Comparison of ENCODE assay signal across 13 mouse cellular contexts in the genomic region with DNA sequence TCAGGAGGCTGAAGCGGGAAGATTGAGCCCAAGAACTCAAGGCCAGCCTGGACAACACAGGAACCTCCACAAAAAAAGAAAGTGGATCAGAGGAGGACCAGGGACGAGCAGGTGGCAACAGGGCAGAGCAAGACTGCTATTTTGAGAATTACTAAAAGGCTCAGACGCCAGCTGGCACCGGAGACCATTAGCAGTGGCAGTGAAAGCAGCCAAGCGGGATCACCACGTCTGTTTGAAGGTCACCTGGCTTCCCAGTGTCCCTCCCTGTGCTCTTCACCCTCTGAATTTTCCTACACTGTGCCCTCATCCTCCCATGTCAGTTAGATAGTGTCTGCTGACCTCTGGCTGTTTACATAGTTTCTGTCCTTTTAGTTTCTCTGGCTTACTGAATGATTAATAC. TPM values are rescaled to one million over a fixed set of nuclear protein-coding genes. Genes with fewer than 3 reads are reported as not detected.
DNase-seq lines count a peak whose midpoint lies in the region; ATAC-seq and TF ChIP-seq lines count a peak whose summit lies in the region.
"Had no signal": no experiment of that assay in that cellular context is flagged by ENCODE, and none has a peak within 500 bp of the region (broad histone marks: within the 10 kb centered on the region; RNA-seq: fewer than 3 reads in every experiment).

No protein-coding gene starts in this region.

- no peak for TF ChIP-seq POLR2A in lung, adult 2 months (IDR thresholded peaks at IDR 0.05; ENCODE audit: borderline replicate concordance, extremely low read depth, low read depth, low read length)

- H3K4me2 ChIP-seq in forebrain, embryonic 15.5 days (replicated peaks) = no peak overlapping the region
- H3K4me2 ChIP-seq in forebrain, embryonic 16.5 days (ENCODE audit: low read length) = no peak overlapping the region
- no peak overlapping the region for H3K4me2 ChIP-seq in midbrain, embryonic 12.5 days (replicated peaks)
- H3K4me2 ChIP-seq in midbrain, embryonic 11.5 days = no peak overlapping the region
- H3K4me2 ChIP-seq: heart, embryonic 13.5 days; intestine, embryonic 15.5 days; lung, embryonic 15.5 days had no signal

- H3K36me3 ChIP-seq in forebrain, embryonic 15.5 days = no peaks in the 10 kb centered on the region
- no peaks in the 10 kb centered on the region for H3K36me3 ChIP-seq in forebrain, embryonic 16.5 days (ENCODE audit: control insufficient read depth, insufficient read depth)
- no peaks in the 10 kb centered on the region for H3K36me3 ChIP-seq in midbrain, embryonic 12.5 days
- no peaks in the 10 kb centered on the region for H3K36me3 ChIP-seq in midbrain, embryonic 11.5 days (ENCODE audit: control insufficient read depth, insufficient read depth, low read length)
- H3K36me3 ChIP-seq: heart, embryonic 13.5 days; intestine, embryonic 15.5 days; lung, embryonic 15.5 days had no signal

- H3K4me3 ChIP-seq in forebrain, embryonic 15.5 days = no peak overlapping the region
- no peak overlapping the region for H3K4me3 ChIP-seq in forebrain, embryonic 16.5 days (replicated peaks; ENCODE audit: low read length)
- H3K4me3 ChIP-seq in midbrain, embryonic 12.5 days = no peak overlapping the region
- no peak overlapping the region for H3K4me3 ChIP-seq in midbrain, embryonic 11.5 days (ENCODE audit: low read depth, low read length)
- H3K4me3 ChIP-seq in lung, adult 2 months (replicated peaks; ENCODE audit: extremely low read depth, low read depth, low read length) = no peak overlapping the region
- H3K4me3 ChIP-seq: heart, embryonic 13.5 days; intestine, embryonic 15.5 days; lung, embryonic 15.5 days had no signal

- no peak for ATAC-seq in forebrain, embryonic 15.5 days (replicated peaks)
- ATAC-seq in forebrain, embryonic 16.5 days = no peak
- no peak for ATAC-seq in midbrain, embryonic 12.5 days (ENCODE audit: low FRiP score, low read depth)
- no peak for ATAC-seq in midbrain, embryonic 11.5 days (ENCODE audit: low FRiP score)
- ATAC-seq: intestine, embryonic 15.5 days; Patski had no signal

- DNase-seq in midbrain, embryonic 11.5 days (ENCODE audit: low spot score, missing footprints) = no peak
- DNase-seq in gastrocnemius, adult 8-10 months (ENCODE audit: low spot score in 2 of 2) = peak; percentile 70 to 85
- DNase-seq in right cerebral cortex, adult 2 months (ENCODE audit: low spot score in 2 of 2) = no peak
- no peak for DNase-seq in yolk sac, embryonic 10.5 days (ENCODE audit: low spot score)
- no peak for DNase-seq in lung, adult 2 months

- TF ChIP-seq CTCF in lung, adult 2 months (IDR thresholded peaks at IDR 0.05; ENCODE audit: insufficient read depth, low read length) = no peak

- peaks cover 19% of the 10 kb centered on the region for H3K4me1 ChIP-seq in forebrain, embryonic 15.5 days
- peaks cover 17% of the 10 kb centered on the region for H3K4me1 ChIP-seq in forebrain, embryonic 16.5 days (replicated peaks; ENCODE audit: control insufficient read depth, insufficient read depth, low read length)
- peaks cover 18% of the 10 kb centered on the region for H3K4me1 ChIP-seq in midbrain, embryonic 12.5 days
- peaks cover 3% of the 10 kb centered on the region; the same call in 1 of the 2 replicates for H3K4me1 ChIP-seq in midbrain, embryonic 11.5 days (ENCODE audit: control insufficient read depth, insufficient read depth, low read length)
- H3K4me1 ChIP-seq in lung, adult 2 months (ENCODE audit: control insufficient read depth, insufficient read depth, low read length) = no peaks in the 10 kb centered on the region

- no peak overlapping the region for H3K9ac ChIP-seq in forebrain, embryonic 15.5 days (replicated peaks)
- H3K9ac ChIP-seq in forebrain, embryonic 16.5 days (replicated peaks; ENCODE audit: low read depth, low read length) = no peak overlapping the region
- H3K9ac ChIP-seq in midbrain, embryonic 12.5 days (replicated peaks) = no peak overlapping the region
- no peak overlapping the region for H3K9ac ChIP-seq in midbrain, embryonic 11.5 days (ENCODE audit: low read length)
- H3K9ac ChIP-seq: heart, embryonic 13.5 days; intestine, embryonic 15.5 days; lung, embryonic 15.5 days had no signal

- no peaks in the 10 kb centered on the region for H3K9me3 ChIP-seq in forebrain, embryonic 15.5 days
- no peaks in the 10 kb centered on the region for H3K9me3 ChIP-seq in forebrain, embryonic 16.5 days (ENCODE audit: control insufficient read depth, low read length)
- H3K9me3 ChIP-seq in midbrain, embryonic 12.5 days = 0 out of 2 replicates have a peak, but pooled peaks cover 5% of the 10 kb centered on the region
- no peaks in the 10 kb centered on the region for H3K9me3 ChIP-seq in midbrain, embryonic 11.5 days (ENCODE audit: control insufficient read depth, low read length)
- H3K9me3 ChIP-seq: heart, embryonic 13.5 days; intestine, embryonic 15.5 days; lung, embryonic 15.5 days had no signal

- 57% methylated on average over 6 of the region's 6 CpGs for WGBS in forebrain, embryonic 15.5 days
- WGBS in forebrain, embryonic 16.5 days = 54% methylated on average over 6 of the region's 6 CpGs
- 78% methylated on average over 6 of the region's 6 CpGs for WGBS in midbrain, embryonic 12.5 days
- 85% methylated on average over 6 of the region's 6 CpGs for WGBS in midbrain, embryonic 11.5 days
- WGBS in lung, adult 2 months = 61% methylated on average over 6 of the region's 6 CpGs

- H3K27me3 ChIP-seq in forebrain, embryonic 15.5 days = no peaks in the 10 kb centered on the region
- no peaks in the 10 kb centered on the region for H3K27me3 ChIP-seq in forebrain, embryonic 16.5 days (replicated peaks; ENCODE audit: control insufficient read depth, insufficient read depth, low read length)
- H3K27me3 ChIP-seq in midbrain, embryonic 12.5 days = peaks cover 4% of the 10 kb centered on the region; the same call in 1 of the 2 replicates
- no peaks in the 10 kb centered on the region for H3K27me3 ChIP-seq in midbrain, embryonic 11.5 days (ENCODE audit: control insufficient read depth, insufficient read depth, low read length)
- H3K27me3 ChIP-seq: intestine, embryonic 15.5 days; lung, embryonic 15.5 days had no signal

- 0 out of 2 replicates have a peak overlapping the region, but pooled peaks have one; percentile 82 for H3K27ac ChIP-seq in forebrain, embryonic 15.5 days (replicated peaks)
- H3K27ac ChIP-seq in forebrain, embryonic 16.5 days (ENCODE audit: low read length) = no peak overlapping the region
- peak overlapping the region; percentile 25; the same call in 1 of the 2 replicates for H3K27ac ChIP-seq in midbrain, embryonic 12.5 days (replicated peaks)
- H3K27ac ChIP-seq in midbrain, embryonic 11.5 days (ENCODE audit: low read depth, low read length) = no peak overlapping the region
- H3K27ac ChIP-seq: heart, embryonic 13.5 days; intestine, embryonic 15.5 days; lung, embryonic 15.5 days had no signal

RNA-seq across cellular contexts. Expression of a gene that starts 1.3 kb away (rescaled TPM):
- polyA plus RNA-seq in forebrain, embryonic 15.5 days (2015; fragmentation: Nextera tagmentation; extraction: Ambion mirVana) = 7.8 TPM in 2 replicates
- 8.5 and 9.7 TPM in 2 replicates for polyA plus RNA-seq in forebrain, embryonic 16.5 days (2015; fragmentation: Nextera tagmentation; extraction: Ambion mirVana)
- polyA plus RNA-seq in midbrain, embryonic 12.5 days (2016; fragmentation: Nextera tagmentation; extraction: Ambion mirVana) = 9.1 and 10.4 TPM in 2 replicates
- 9.8 and 10.3 TPM in 2 replicates for polyA plus RNA-seq in midbrain, embryonic 11.5 days (2014; fragmentation: Nextera tagmentation; extraction: Ambion mirVana)
- 10 to 100 TPM in 1 of 4 experiments, 1 to 10 TPM in 3; 6.4 to 12.9 (median 8.6) TPM for total RNA-seq in gastrocnemius, adult 8-10 months (2022)
- 1.3 and 1.5 TPM in 2 replicates for polyA plus RNA-seq in lung, adult 2 months (2012; rRNA removed)
- polyA plus RNA-seq: C2C12 had no signal

RNA-seq across cellular contexts. Expression of a gene that starts 11.2 kb away (rescaled TPM):
- 0.27 and 0.32 TPM in 2 replicates for polyA plus RNA-seq in forebrain, embryonic 15.5 days (2015; fragmentation: Nextera tagmentation; extraction: Ambion mirVana)
- 0.16 and 0.24 TPM in 2 replicates for polyA plus RNA-seq in forebrain, embryonic 16.5 days (2015; fragmentation: Nextera tagmentation; extraction: Ambion mirVana)
- 0.21 and 0.23 TPM in 2 replicates for polyA plus RNA-seq in midbrain, embryonic 12.5 days (2016; fragmentation: Nextera tagmentation; extraction: Ambion mirVana)
- 0.14 and 0.19 TPM in 2 replicates for polyA plus RNA-seq in midbrain, embryonic 11.5 days (2014; fragmentation: Nextera tagmentation; extraction: Ambion mirVana)
- under 1 TPM in 1 of 4 experiments, not detected in 3; 0.11 TPM for total RNA-seq in gastrocnemius, adult 8-10 months (2022)
- 0.57 and 1.1 TPM in 2 replicates for polyA plus RNA-seq in lung, adult 2 months (2012; rRNA removed)
- polyA plus RNA-seq: C2C12, Patski had no signal

RNA-seq across cellular contexts. Expression of a gene that starts 52.7 kb away (rescaled TPM):
- polyA plus RNA-seq in forebrain, embryonic 15.5 days (2015; fragmentation: Nextera tagmentation; extraction: Ambion mirVana) = 79.1 and 85.4 TPM in 2 replicates
- 69.3 and 78.2 TPM in 2 replicates for polyA plus RNA-seq in forebrain, embryonic 16.5 days (2015; fragmentation: Nextera tagmentation; extraction: Ambion mirVana)
- 86.3 and 91.5 TPM in 2 replicates for polyA plus RNA-seq in midbrain, embryonic 12.5 days (2016; fragmentation: Nextera tagmentation; extraction: Ambion mirVana)
- 99.6 and 111 TPM in 2 replicates for polyA plus RNA-seq in midbrain, embryonic 11.5 days (2014; fragmentation: Nextera tagmentation; extraction: Ambion mirVana)
- total RNA-seq in gastrocnemius, adult 8-10 months (2022) = 10 to 100 TPM; 42.7 to 51.0 (median 47.7) TPM
- polyA plus RNA-seq in lung, adult 2 months (2012; rRNA removed) = 29.2 and 41.4 TPM in 2 replicates

Comparison
In these comparisons a context has a peak if more than half of its experiments do, and no peak if none do; other contexts are left out.
1. H3K27ac ChIP-seq: peak in forebrain, embryonic 15.5 days (single experiment) and midbrain, embryonic 12.5 days (single experiment); none in forebrain, embryonic 16.5 days (single experiment) and midbrain, embryonic 11.5 days (single experiment).
2. DNase-seq: peak in gastrocnemius, adult 8-10 months (2 of 2); none in midbrain, embryonic 11.5 days (single experiment), right cerebral cortex, adult 2 months (0 of 2), yolk sac, embryonic 10.5 days (single experiment) and lung, adult 2 months (single experiment).